Mouse (Mus musculus): ENCODE data around the gene Sec16a.
A peak's percentile ranks its signal among the peaks of the same experiment; 100 is the strongest.

The Sec16a gene

GRCm38 (mm10) chr2:26441261-26441660 is 3.8 kb downstream of the Sec16a start:
- Histone ChIP-seq H3K4me1 (replicated peaks; ENCODE audit: low read depth, low read length) (peaks cover 77% of the 10 kb centered on the region), H3K27me3 (ENCODE audit: insufficient read depth, low read length) (no peaks in the 10 kb centered on the region), H3K4me3 (replicated peaks; ENCODE audit: low read length) (peak overlapping the region; percentile 29), H3K9me3 (ENCODE audit: low read length) (no peaks in the 10 kb centered on the region), H3K36me3 (ENCODE audit: insufficient read depth, low read length) (peaks cover 55% of the 10 kb centered on the region)
- no peak for TF ChIP-seq NANOG (IDR thresholded peaks at IDR 0.05; ENCODE audit: borderline replicate concordance, low read length)
- TF ChIP-seq POU5F1 (IDR thresholded peaks at IDR 0.05; ENCODE audit: borderline replicate concordance, low read length), result no peak
- no peak for TF ChIP-seq CTCF (conservative IDR thresholded peaks at IDR 0.05; ENCODE audit: low read length)

- TF ChIP-seq CTCF (conservative IDR thresholded peaks at IDR 0.05; ENCODE audit: low read length) (no peak), NANOG (IDR thresholded peaks at IDR 0.05; ENCODE audit: borderline replicate concordance, low read length) (no peak), POU5F1 (IDR thresholded peaks at IDR 0.05; ENCODE audit: borderline replicate concordance, low read length) (no peak)
- no peak overlapping the region for H3K4me3 ChIP-seq (replicated peaks; ENCODE audit: low read length)
- H3K27me3 ChIP-seq (ENCODE audit: insufficient read depth, low read length), result no peaks in the 10 kb centered on the region
- H3K9me3 ChIP-seq (ENCODE audit: low read length), result no peaks in the 10 kb centered on the region
- peaks cover 71% of the 10 kb centered on the region for H3K36me3 ChIP-seq (ENCODE audit: insufficient read depth, low read length)
- peaks cover 87% of the 10 kb centered on the region for H3K4me1 ChIP-seq (replicated peaks; ENCODE audit: low read depth, low read length)
Measured at GRCm38 (mm10) chr2:26439671-26440070, 5.3 kb downstream of the Sec16a start.

- Histone ChIP-seq H3K4me3 (replicated peaks; ENCODE audit: low read length) (0 out of 2 replicates have a peak overlapping the region, but pooled peaks have one; percentile 11), H3K27me3 (ENCODE audit: insufficient read depth, low read length) (no peaks in the 10 kb centered on the region), H3K36me3 (ENCODE audit: insufficient read depth, low read length) (peaks cover 84% of the 10 kb centered on the region), H3K4me1 (replicated peaks; ENCODE audit: low read depth, low read length) (peaks cover 77% of the 10 kb centered on the region), H3K9me3 (ENCODE audit: low read length) (no peaks in the 10 kb centered on the region)
- TF ChIP-seq NANOG (IDR thresholded peaks at IDR 0.05; ENCODE audit: borderline replicate concordance, low read length), result no peak
- no peak for TF ChIP-seq CTCF (conservative IDR thresholded peaks at IDR 0.05; ENCODE audit: low read length)
- no peak for TF ChIP-seq POU5F1 (IDR thresholded peaks at IDR 0.05; ENCODE audit: borderline replicate concordance, low read length)
Measured at GRCm38 (mm10) chr2:26438373-26438772, 6.6 kb downstream of the Sec16a start.

GRCm38 (mm10) chr2:26437221-26437620 is 7.8 kb downstream of the Sec16a start:
- Histone ChIP-seq H3K4me1 (replicated peaks; ENCODE audit: low read depth, low read length) (peaks cover 69% of the 10 kb centered on the region), H3K27me3 (ENCODE audit: insufficient read depth, low read length) (no peaks in the 10 kb centered on the region), H3K36me3 (ENCODE audit: insufficient read depth, low read length) (peaks cover 96% of the 10 kb centered on the region), H3K4me3 (replicated peaks; ENCODE audit: low read length) (no peak overlapping the region), H3K9me3 (ENCODE audit: low read length) (no peaks in the 10 kb centered on the region)
- TF ChIP-seq NANOG (IDR thresholded peaks at IDR 0.05; ENCODE audit: borderline replicate concordance, low read length) (no peak), CTCF (conservative IDR thresholded peaks at IDR 0.05; ENCODE audit: low read length) (no peak), POU5F1 (IDR thresholded peaks at IDR 0.05; ENCODE audit: borderline replicate concordance, low read length) (no peak)

- Histone ChIP-seq H3K4me1 (replicated peaks; ENCODE audit: low read depth, low read length) (peaks cover 46% of the 10 kb centered on the region), H3K4me3 (replicated peaks; ENCODE audit: low read length) (no peak overlapping the region), H3K27me3 (ENCODE audit: insufficient read depth, low read length) (no peaks in the 10 kb centered on the region), H3K9me3 (ENCODE audit: low read length) (no peaks in the 10 kb centered on the region), H3K36me3 (ENCODE audit: insufficient read depth, low read length) (peaks cover 98% of the 10 kb centered on the region)
- TF ChIP-seq NANOG (IDR thresholded peaks at IDR 0.05; ENCODE audit: borderline replicate concordance, low read length) (no peak), CTCF (conservative IDR thresholded peaks at IDR 0.05; ENCODE audit: low read length) (no peak), POU5F1 (IDR thresholded peaks at IDR 0.05; ENCODE audit: borderline replicate concordance, low read length) (no peak)
Measured at GRCm38 (mm10) chr2:26434791-26435572, 10.0 kb downstream of the Sec16a start.

- Histone ChIP-seq H3K9me3 (ENCODE audit: low read length) (no peaks in the 10 kb centered on the region), H3K27me3 (ENCODE audit: insufficient read depth, low read length) (no peaks in the 10 kb centered on the region), H3K4me3 (replicated peaks; ENCODE audit: low read length) (no peak overlapping the region), H3K36me3 (ENCODE audit: insufficient read depth, low read length) (peaks cover 99% of the 10 kb centered on the region), H3K4me1 (replicated peaks; ENCODE audit: low read depth, low read length) (0 out of 2 replicates have a peak, but pooled peaks cover 3% of the 10 kb centered on the region)
- TF ChIP-seq CTCF (conservative IDR thresholded peaks at IDR 0.05; ENCODE audit: low read length) (peak; percentile 22; the same call in 1 of the 2 replicates), NANOG (IDR thresholded peaks at IDR 0.05; ENCODE audit: borderline replicate concordance, low read length) (no peak)
Measured at GRCm38 (mm10) chr2:26429851-26430250, 15.2 kb downstream of the Sec16a start.

GRCm38 (mm10) chr2:26424541-26424940 is 20.5 kb downstream of the Sec16a start:
- H3K4me1 ChIP-seq (replicated peaks; ENCODE audit: low read depth, low read length), result no peaks in the 10 kb centered on the region
- TF ChIP-seq POU5F1 (IDR thresholded peaks at IDR 0.05; ENCODE audit: borderline replicate concordance, low read length) (no peak), CTCF (conservative IDR thresholded peaks at IDR 0.05; ENCODE audit: low read length) (no peak), NANOG (IDR thresholded peaks at IDR 0.05; ENCODE audit: borderline replicate concordance, low read length) (no peak)
- no peak overlapping the region for H3K4me3 ChIP-seq (replicated peaks; ENCODE audit: low read length)
- peaks cover 99% of the 10 kb centered on the region for H3K36me3 ChIP-seq (ENCODE audit: insufficient read depth, low read length)
- no peaks in the 10 kb centered on the region for H3K27me3 ChIP-seq (ENCODE audit: insufficient read depth, low read length)
- no peaks in the 10 kb centered on the region for H3K9me3 ChIP-seq (ENCODE audit: low read length)

- Histone ChIP-seq H3K4me3 (replicated peaks; ENCODE audit: low read length) (no peak overlapping the region), H3K36me3 (ENCODE audit: insufficient read depth, low read length) (peaks cover 99% of the 10 kb centered on the region), H3K27me3 (ENCODE audit: insufficient read depth, low read length) (no peaks in the 10 kb centered on the region), H3K9me3 (ENCODE audit: low read length) (no peaks in the 10 kb centered on the region), H3K4me1 (replicated peaks; ENCODE audit: low read depth, low read length) (no peaks in the 10 kb centered on the region)
- no peak for TF ChIP-seq CTCF (conservative IDR thresholded peaks at IDR 0.05; ENCODE audit: low read length)
- TF ChIP-seq NANOG (IDR thresholded peaks at IDR 0.05; ENCODE audit: borderline replicate concordance, low read length), result no peak
- no peak for TF ChIP-seq POU5F1 (IDR thresholded peaks at IDR 0.05; ENCODE audit: borderline replicate concordance, low read length)
Measured at GRCm38 (mm10) chr2:26423086-26423485, 21.9 kb downstream of the Sec16a start.

All from E14TG2a.4 (cell line).